Mouse (Mus musculus): ENCODE measurements around the gene Mmp17.

DNA sequence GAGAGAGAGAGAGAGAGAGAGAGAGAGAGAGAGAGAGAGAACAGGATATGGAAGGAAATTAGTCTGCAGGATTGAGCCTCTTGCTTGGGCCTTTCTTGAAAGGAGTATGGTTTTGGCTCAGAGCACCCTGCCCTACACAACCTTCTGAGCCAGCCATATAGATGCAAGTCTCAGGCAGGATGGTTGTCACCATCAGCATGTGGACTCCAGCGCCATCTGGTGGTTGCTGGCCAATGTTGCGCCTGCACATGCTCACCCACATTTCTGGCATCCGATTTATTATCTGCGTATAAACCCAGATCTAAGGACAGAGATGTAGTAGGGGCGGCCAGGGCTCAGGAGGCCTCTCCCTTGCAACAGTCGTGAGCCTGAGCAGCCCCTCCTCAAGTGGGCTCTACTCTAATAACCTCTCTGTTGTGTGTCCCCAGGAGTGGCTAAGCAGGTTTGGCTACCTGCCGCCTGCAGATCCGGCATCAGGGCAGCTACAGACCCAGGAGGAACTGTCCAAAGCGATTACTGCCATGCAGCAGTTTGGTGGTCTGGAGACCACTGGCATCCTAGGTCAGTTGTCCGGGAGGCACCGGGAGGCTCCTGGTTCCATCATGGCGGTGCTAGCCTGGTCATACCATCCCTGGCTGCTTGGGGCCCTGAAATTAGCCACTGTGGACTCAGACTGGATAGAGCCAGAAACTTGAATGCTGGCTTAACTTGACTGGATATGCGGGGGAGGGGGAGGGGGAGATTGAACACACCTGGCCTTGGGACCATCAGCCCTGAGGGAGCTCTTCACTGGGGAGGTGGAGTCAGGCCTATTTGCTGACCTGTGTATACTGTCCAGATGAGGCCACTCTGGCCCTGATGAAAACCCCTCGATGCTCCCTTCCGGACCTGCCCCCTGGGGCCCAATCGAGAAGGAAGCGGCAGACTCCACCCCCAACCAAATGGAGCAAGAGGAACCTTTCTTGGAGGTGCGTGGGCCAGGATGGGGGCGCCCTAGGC, 10.4 kb downstream of the Mmp17 start:
- TF ChIP-seq FLI1 (IDR thresholded peaks at IDR 0.05; ENCODE audit: low read length) (no peak), GATA1 (IDR thresholded peaks at IDR 0.05; ENCODE audit: borderline replicate concordance, low read length) (no peak)
